Mouse (Mus musculus) liver, embryonic 13.5 days (tissue): ENCODE measurements around the gene Tnmd. TPM values are rescaled to one million over a fixed set of nuclear protein-coding genes. Genes with fewer than 3 reads are reported as not detected.

Source experiments
- ATAC-seq: fragments of 200-750 bp; cut with Nextera tagmentation; 2 replicates; pipeline ENCODE4 v1.8.0; 2017; ENCODE audit warnings: low read depth, mild to moderate bottlenecking, moderate number of reproducible peaks, moderate library complexity
- DNase-seq: peaks from one replicate; pipeline ENCODE4 v3.0.0; 2022
- H3K27ac ChIP-seq: fragments of 300-500 bp; sonication (generic); 2 replicates; pipeline ENCODE4 v1.5.1; 2015; ENCODE audit warnings: moderate library complexity, mild to moderate bottlenecking, inconsistent platforms
- H3K27me3 ChIP-seq: fragments of 300-500 bp; sonication (generic); 2 replicates; pipeline ENCODE4 v1.6.1; 2015; ENCODE audit warnings: mild to moderate bottlenecking, inconsistent platforms
- H3K36me3 ChIP-seq: fragments of 300-500 bp; sonication (generic); 2 replicates; pipeline ENCODE4 v1.6.1; 2015; ENCODE audit warnings: mild to moderate bottlenecking, inconsistent platforms
- H3K4me1 ChIP-seq: fragments of 300-500 bp; sonication (generic); replicated peaks from 2 replicates; pipeline ENCODE4 v1.6.1; 2015; ENCODE audit warnings: inconsistent platforms
- H3K4me2 ChIP-seq: fragments of 300-500 bp; sonication (generic); 2 replicates; pipeline ENCODE4 v1.6.1; 2015; ENCODE audit warnings: inconsistent platforms, mild to moderate bottlenecking, moderate library complexity
- H3K4me3 ChIP-seq: fragments of 300-500 bp; sonication (generic); replicated peaks from 2 replicates; pipeline ENCODE4 v1.5.1; 2015; ENCODE audit warnings: mild to moderate bottlenecking, inconsistent platforms
- H3K9ac ChIP-seq: fragments of 300-500 bp; sonication (generic); 2 replicates; pipeline ENCODE4 v1.6.1; 2015; ENCODE audit warnings: mild to moderate bottlenecking, inconsistent platforms
- H3K9me3 ChIP-seq: fragments of 300-500 bp; sonication (generic); replicated peaks from 2 replicates; pipeline ENCODE4 v1.6.1; 2016; ENCODE audit warnings: inconsistent platforms
- WGBS: fragments of 180-500 bp; shearing (Covaris S2); methylation state at CpG from one replicate; pipeline ENCODE4 v1.1.7; 2015; ENCODE audit not compliant: insufficient replicate concordance; 5-methylcytosine and 5-hydroxymethylcytosine counted together
- polyA plus RNA-seq: library from polyadenylated mRNA; unstranded; fragments of >200 nt; fragmentation: Nextera tagmentation; extraction: Ambion mirVana; gene quantifications from 2 replicates; pipeline ENCODE4 v1.2.1, GENCODE M21; 2015

Gene Tnmd
- polyA plus RNA-seq: 0.38 TPM in 1 of 2 replicates, not detected in the other

DNA sequence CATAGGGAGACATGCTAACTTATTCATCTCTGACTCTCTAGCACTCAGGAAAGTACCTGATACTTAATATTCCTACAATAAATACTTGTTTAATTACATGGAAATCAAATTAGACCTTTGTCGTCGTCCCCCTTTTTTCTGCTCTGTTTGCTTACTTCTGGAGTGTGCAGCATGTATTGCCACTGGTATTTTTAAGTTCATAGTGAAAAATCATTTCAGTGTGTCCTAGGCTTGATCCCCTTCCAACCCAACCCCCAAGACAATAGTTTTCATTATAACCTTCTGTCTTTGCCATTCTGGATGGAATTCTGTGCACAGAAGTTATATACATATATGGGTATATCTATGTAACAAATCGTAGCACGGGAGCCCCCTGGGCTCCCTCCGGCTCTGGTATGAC is at the start of gene Tnmd:
Gene Tnmd, plus strand, starts transcription at position 301 of the 400 bp plus-strand sequence.
- Histone ChIP-seq H3K4me2 (no peak within 1 kb of the TSS), H3K36me3 (no peaks in the 10 kb centered on the region), H3K4me3 (no peak within 1 kb of the TSS), H3K27me3 (no peaks in the 10 kb centered on the region), H3K4me1 (no peaks in the 10 kb centered on the region), H3K9me3 (no peaks in the 10 kb centered on the region), H3K27ac (no peak within 1 kb of the TSS), H3K9ac (no peak within 1 kb of the TSS)
- DNase-seq (no peak), ATAC-seq (no peak)
- WGBS: 82% methylated on average over 5 of the region's 5 CpGs

DNA sequence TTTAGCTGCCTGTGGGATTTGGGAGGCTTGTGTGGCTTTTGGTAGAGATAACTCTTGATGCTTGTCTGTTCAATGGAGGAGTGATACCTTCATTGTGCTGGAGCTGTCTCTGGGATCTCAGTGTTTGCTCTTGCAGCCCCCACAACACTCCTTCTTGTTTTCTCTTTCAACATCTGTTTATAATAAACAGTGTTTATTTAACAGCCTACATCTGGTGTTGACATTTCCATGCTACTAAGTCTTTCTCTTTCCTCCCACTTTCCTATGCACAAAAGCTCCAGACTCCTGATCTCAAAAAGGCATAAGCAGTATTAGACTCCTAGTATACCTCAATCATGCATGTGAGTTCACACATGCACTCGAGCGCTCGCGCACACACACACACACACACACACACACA is 2.9 kb downstream of the Tnmd start:
- no peaks in the 10 kb centered on the region for H3K27me3 ChIP-seq
- H3K27ac ChIP-seq: no peak overlapping the region
- H3K4me2 ChIP-seq: no peak overlapping the region
- 83% methylated on average over 4 of the region's 4 CpGs for WGBS
- H3K9me3 ChIP-seq: no peaks in the 10 kb centered on the region
- H3K4me1 ChIP-seq: no peaks in the 10 kb centered on the region
- no peak for DNase-seq
- H3K4me3 ChIP-seq: no peak overlapping the region
- H3K36me3 ChIP-seq: no peaks in the 10 kb centered on the region
- no peak for ATAC-seq
- H3K9ac ChIP-seq: no peak overlapping the region

DNA sequence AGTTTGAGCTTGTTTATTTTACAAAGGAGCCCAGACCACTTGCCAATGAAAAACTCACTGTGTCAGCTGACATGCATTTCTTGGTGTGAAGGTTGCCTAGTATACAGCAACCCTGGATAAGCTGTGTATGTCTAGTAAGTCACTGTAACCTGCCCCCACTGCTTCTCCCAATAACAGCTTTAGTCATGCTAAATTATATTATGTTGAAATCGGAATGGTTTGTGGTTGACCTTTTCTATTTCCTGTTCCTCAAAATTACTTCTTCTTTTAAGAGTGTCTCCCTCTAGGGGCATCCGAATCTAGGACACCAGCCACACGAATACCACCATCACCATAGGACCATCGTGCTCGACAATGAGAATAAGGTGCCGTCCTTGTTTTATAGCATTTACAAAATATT is 19.0 kb downstream of the Tnmd start:
- 36% methylated on average over 6 of the region's 6 CpGs for WGBS
- H3K9me3 ChIP-seq: no peaks in the 10 kb centered on the region
- H3K27me3 ChIP-seq: no peaks in the 10 kb centered on the region
- no peaks in the 10 kb centered on the region for H3K36me3 ChIP-seq
- no peak overlapping the region for H3K9ac ChIP-seq
- H3K4me1 ChIP-seq: no peaks in the 10 kb centered on the region
- no peak overlapping the region for H3K27ac ChIP-seq
- no peak overlapping the region for H3K4me2 ChIP-seq
- no peak for DNase-seq
- no peak overlapping the region for H3K4me3 ChIP-seq
- ATAC-seq: no peak

DNA sequence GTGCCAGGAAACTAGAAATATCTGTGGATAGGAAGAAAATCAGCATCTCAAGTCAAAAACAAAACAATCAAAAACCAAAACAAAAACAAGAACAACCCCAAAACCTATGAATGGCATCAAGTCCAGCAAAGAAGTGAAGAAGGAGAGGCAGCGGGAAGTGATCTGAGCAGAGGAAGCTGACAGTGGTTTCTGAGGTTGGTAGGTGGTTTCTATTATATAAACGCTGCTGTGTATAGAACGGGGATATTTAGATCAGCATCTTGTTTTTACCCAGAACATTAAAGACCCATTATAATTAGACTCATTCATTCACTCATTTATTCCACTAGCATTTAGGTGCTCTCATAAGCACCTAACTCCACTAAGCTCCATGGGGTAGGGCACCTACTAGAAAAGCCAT is 36.5 kb downstream of the Tnmd start:
- Histone ChIP-seq H3K27me3 (no peaks in the 10 kb centered on the region), H3K4me3 (no peak overlapping the region), H3K27ac (no peak overlapping the region), H3K36me3 (no peaks in the 10 kb centered on the region), H3K4me1 (no peaks in the 10 kb centered on the region), H3K9me3 (no peaks in the 10 kb centered on the region), H3K4me2 (no peak overlapping the region), H3K9ac (no peak overlapping the region)
- 37% methylated on average over 3 of the region's 3 CpGs for WGBS
- no peak for ATAC-seq
- no peak for DNase-seq

DNA sequence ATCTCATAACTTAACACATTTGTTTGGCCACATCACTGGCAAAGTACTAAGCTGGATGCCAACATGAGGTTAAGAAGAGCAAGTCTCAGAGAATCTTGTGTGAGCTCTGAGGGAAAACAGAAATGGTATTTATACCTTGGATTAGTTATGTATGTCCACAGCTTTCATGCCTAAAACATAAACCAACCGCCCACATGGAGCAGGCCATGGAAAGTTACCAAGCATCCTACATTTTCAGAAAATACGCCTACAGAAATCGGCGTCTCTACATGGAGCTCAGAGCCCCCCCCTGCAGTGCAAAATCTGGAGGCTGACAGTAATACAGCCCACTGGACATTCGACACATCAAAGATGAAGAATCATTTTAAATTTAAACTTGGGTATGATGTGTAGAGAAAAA is 37.3 kb downstream of the Tnmd start:
- Histone ChIP-seq H3K4me3 (no peak overlapping the region), H3K9ac (no peak overlapping the region), H3K27ac (no peak overlapping the region), H3K4me1 (no peaks in the 10 kb centered on the region), H3K36me3 (no peaks in the 10 kb centered on the region), H3K4me2 (no peak overlapping the region), H3K27me3 (no peaks in the 10 kb centered on the region), H3K9me3 (no peaks in the 10 kb centered on the region)
- no peak for ATAC-seq
- DNase-seq: no peak
- 75% methylated on average over 5 of the region's 5 CpGs for WGBS

DNA sequence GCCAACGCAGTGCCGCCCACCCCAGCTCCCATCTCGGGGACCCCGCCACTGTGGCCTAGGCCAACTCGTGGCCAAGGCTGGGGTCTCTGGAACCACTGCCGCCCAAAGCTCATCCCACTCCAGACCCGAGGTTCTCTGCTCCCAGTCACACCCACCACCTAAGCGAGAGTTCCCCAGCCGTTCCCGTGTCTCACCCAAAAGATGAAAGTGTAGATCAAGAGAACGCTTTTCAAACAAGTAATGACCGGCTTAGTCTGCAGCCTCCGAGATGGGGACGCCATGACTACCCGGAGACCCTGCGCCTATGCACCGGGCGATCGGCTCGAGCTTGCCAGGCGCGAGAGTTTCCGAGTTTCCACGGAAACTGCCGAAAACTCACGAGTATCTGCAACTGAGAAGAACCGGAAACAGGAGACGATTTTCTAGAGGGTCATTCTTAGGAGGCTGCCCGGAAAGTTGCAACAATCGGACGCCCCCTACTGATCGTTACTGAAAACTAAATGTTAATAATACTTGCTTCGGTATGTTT is 47.3 kb downstream of the Tnmd start, which contains the start of gene Tspan6:
Gene Tspan6, minus strand, starts transcription at position 416 of the 529 bp plus-strand sequence.
- H3K4me1 ChIP-seq: no peaks in the 10 kb centered on the region

DNA sequence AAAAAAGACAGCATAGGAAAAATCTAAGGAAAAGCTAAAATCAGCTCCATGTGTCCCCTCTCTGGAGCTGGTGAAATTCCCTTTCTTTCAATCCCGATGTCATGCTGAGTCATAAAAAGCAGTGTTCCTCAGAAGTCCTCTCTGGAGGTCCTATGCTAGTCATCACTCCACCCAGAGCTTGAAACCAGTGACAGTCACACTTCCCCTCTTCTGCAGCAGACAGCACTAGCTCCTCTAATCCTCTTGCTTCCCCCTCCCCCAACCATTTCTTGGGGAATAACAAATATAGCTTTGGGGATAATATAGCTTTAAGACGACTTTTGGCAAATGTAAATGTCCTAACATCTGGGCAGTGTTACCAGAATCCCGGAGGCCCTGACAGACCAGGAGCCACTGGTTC is 57.5 kb downstream of the Tnmd start, which contains the start of gene Srpx2:
Gene Srpx2, plus strand, starts transcription at position 166 of the 400 bp plus-strand sequence.
- Histone ChIP-seq H3K4me2 (no peak within 1 kb of the TSS), H3K4me1 (no peaks in the 10 kb centered on the region), H3K27me3 (no peaks in the 10 kb centered on the region), H3K9ac (no peak within 1 kb of the TSS), H3K27ac (no peak within 1 kb of the TSS), H3K4me3 (no peak within 1 kb of the TSS), H3K36me3 (no peaks in the 10 kb centered on the region), H3K9me3 (no peaks in the 10 kb centered on the region)
- WGBS: 30% methylated on average over 3 of the region's 3 CpGs
- ATAC-seq: no peak
- DNase-seq: no peak

More for the DNA sequence above, 47.3 kb downstream of the Tnmd start, which contains the start of gene Tspan6:
- Histone ChIP-seq H3K27me3 (no peaks in the 10 kb centered on the region), H3K36me3 (no peaks in the 10 kb centered on the region), H3K9me3 (no peaks in the 10 kb centered on the region), H3K9ac (peak within 1 kb of the TSS; percentile 59), H3K4me2 (peak within 1 kb of the TSS; percentile 67), H3K27ac (no peak within 1 kb of the TSS), H3K4me3 (peak within 1 kb of the TSS; percentile 55)
- DNase-seq (peak; percentile 52), ATAC-seq (peak; percentile 76)
- 14% methylated on average over 33 of the region's 33 CpGs for WGBS

DNA sequence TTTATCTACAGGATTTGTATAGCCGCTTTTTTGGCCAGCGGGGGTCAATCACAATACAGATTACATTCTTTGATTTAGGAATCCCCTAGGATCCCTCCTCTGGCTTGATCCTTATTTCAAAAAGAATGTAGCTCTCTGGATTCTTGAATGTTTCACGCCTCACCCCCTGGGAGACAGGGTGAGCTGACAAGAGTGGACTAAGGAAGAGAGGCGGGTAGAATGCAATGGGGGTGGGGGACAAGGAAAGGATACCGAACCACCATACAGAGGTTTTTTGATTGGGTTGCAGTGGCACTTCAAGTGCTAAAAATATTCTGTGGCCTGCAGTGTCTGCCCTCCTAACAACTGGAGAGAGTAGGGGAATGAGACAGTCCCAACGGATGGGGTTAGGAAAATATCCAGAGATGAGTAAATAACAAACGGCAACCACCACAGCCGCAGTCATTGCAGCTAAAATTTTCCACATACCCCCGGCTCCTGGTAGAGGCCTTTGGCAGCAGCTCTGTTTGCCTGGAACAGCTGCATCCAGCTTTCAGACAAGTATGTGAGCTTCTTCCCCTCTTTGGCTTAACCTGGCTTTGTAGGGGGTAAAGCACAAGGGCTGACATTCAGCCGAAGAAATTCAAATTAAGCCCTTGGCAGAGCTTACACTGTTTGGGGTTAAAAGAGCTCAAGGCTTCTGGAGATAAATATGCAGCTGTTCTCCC is 60.8 kb downstream of the Tnmd start:
- Histone ChIP-seq H3K36me3 (no peaks in the 10 kb centered on the region), H3K4me2 (no peak overlapping the region), H3K4me3 (no peak overlapping the region), H3K9me3 (no peaks in the 10 kb centered on the region), H3K27ac (no peak overlapping the region), H3K27me3 (no peaks in the 10 kb centered on the region), H3K9ac (no peak overlapping the region), H3K4me1 (no peaks in the 10 kb centered on the region)
- WGBS: 40% methylated on average over 10 of the region's 10 CpGs
- no peak for DNase-seq
- no peak for ATAC-seq

DNA sequence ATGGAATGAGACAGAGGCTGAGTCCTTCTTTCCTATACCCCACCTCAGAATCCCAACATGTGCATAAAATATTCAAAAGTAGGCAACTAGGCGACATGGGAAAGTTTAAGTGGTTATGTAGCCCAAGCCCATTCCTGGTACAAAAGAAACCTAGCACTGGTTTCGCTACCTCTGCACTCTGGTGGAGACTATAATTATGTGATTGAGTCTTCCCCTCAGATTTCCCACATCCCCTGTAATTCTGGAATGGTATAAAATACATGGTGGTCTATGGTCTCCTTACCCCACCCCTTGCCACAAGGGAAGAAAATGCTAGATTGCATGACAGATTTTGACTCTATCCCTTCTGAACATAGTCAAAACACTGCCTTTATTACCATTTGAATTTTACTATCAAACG is 62.2 kb downstream of the Tnmd start:
- no peak overlapping the region for H3K9ac ChIP-seq
- no peak overlapping the region for H3K4me3 ChIP-seq
- ATAC-seq: no peak
- H3K27ac ChIP-seq: no peak overlapping the region
- no peak overlapping the region for H3K4me2 ChIP-seq
- no peaks in the 10 kb centered on the region for H3K4me1 ChIP-seq
- DNase-seq: no peak
- no peaks in the 10 kb centered on the region for H3K9me3 ChIP-seq
- WGBS: 56% methylated on average over 3 of the region's 3 CpGs
- H3K36me3 ChIP-seq: no peaks in the 10 kb centered on the region
- H3K27me3 ChIP-seq: no peaks in the 10 kb centered on the region

DNA sequence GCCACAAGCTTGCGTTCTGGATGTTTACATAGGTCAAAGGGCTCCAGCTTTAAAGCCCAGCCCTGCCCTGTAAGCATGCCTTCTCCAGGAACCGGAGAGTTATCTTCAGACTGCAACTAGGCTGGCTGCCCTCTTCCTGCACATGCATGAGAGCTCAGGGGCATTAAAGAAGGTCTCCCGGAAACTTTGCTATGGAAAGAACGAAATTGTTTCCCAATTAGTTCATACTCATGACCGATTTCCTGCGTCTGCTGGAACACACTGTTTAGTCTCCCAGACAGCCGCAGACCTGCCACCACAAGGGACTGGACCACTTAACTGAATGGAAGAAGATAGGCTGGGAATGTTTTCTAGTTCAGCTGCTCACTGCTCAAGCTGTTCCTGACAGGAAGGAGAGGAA is 63.4 kb downstream of the Tnmd start:
- no peak overlapping the region for H3K27ac ChIP-seq
- no peak overlapping the region for H3K4me3 ChIP-seq
- H3K36me3 ChIP-seq: no peaks in the 10 kb centered on the region
- no peaks in the 10 kb centered on the region for H3K27me3 ChIP-seq
- DNase-seq (no peak), ATAC-seq (no peak)
- 36% methylated on average over 7 of the region's 7 CpGs for WGBS
- H3K4me2 ChIP-seq: no peak overlapping the region
- no peaks in the 10 kb centered on the region for H3K4me1 ChIP-seq
- H3K9ac ChIP-seq: no peak overlapping the region
- no peaks in the 10 kb centered on the region for H3K9me3 ChIP-seq
